Mouse (Mus musculus) CD4-positive, CD25-positive, alpha-beta regulatory T cell, adult 9 weeks (primary cell): Measurements from ENCODE around the gene Sohlh1. TPM values are rescaled to one million over a fixed set of nuclear protein-coding genes. Genes with fewer than 3 reads are reported as not detected.

ENCODE experiments used
- polyA plus RNA-seq: library from polyadenylated mRNA; unstranded; fragments of 100-300 nt; shearing (Covaris generic); gene quantifications from one replicate; pipeline ENCODE4 v1.2.1, GENCODE M21; 2017

Gene Sohlh1
- 0.21 TPM for polyA plus RNA-seq

DNA sequence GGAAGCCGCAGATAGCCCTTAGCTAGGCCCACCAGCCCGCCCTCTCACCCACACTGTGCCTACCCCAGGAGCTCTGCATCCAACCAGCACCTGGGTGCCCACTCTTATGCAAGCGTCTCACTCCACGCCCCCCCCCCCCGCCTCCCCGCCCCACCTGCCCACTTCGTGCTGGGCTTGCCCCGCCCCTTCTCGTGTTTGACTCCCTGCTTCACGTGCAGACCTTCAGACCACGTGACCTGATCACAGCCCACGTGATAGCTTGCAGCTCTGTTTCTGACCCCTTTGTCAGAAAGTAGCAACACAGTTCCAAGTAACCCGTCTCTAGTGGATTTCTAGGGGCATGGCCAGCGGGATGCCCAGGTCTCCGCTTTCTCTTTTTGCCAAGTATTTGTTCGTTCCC lies at the start of gene Sohlh1:
Gene Sohlh1 (minus strand): TSS at position 23 of the 400 bp plus-strand sequence.

GRCm38 (mm10) chr2:25863337-25864131 lies 16.5 kb upstream of the Sohlh1 start, which contains the start of gene Kcnt1:
Kcnt1 (plus strand) TSS chr2:25863734.

DNA sequence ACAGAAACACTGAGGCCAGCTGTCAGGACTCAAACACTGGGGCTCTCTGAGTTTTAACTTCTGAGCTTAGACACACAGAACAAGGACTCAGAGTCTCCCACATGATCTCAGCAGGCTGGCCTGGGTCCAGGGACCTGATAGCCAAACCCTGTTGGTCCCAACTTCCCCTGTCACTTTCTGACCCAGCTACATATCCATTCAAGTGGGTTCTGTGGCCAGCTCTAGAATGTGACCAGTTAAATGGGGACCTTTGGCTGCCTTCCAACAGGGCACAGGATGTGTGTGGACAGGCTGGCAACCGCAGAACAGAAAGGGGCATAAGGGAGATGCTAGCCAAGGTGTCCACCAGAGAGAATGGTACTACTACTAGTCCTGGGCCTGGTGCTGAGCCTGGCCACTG lies 24.2 kb downstream of the Sohlh1 start, which contains the start of gene Lcn9:
Gene Lcn9 (plus strand): TSS at position 348 of the 400 bp plus-strand sequence.

GRCm38 (mm10) chr2:25815748-25816147 lies 31.3 kb downstream of the Sohlh1 start, which contains the start of gene Glt6d1:
Glt6d1 (minus strand) TSS chr2:25815848.

Other genes starting within 250 kb of the Sohlh1 start
- gene Rabl6, start 238.7 kb downstream of the Sohlh1 start, polyA plus RNA-seq: 8.2 TPM
- gene Ccdc183, start 229.6 kb downstream of the Sohlh1 start, polyA plus RNA-seq: not detected
- gene Tmem141, start 225.2 kb downstream of the Sohlh1 start, polyA plus RNA-seq: 2.1 TPM
- 5.9 TPM for gene Fcna, start 219.2 kb downstream of the Sohlh1 start, polyA plus RNA-seq
- not detected for gene Lcn8, start 194.1 kb downstream of the Sohlh1 start, polyA plus RNA-seq
- gene Lcn5, start 189.3 kb downstream of the Sohlh1 start, polyA plus RNA-seq: not detected
- 0.31 TPM for gene Lcn6, start 170.5 kb downstream of the Sohlh1 start, polyA plus RNA-seq
- gene Lcn10, start 164.5 kb downstream of the Sohlh1 start, polyA plus RNA-seq: 0.33 TPM
- 0.88 TPM for gene Obp2a, start 147.2 kb downstream of the Sohlh1 start, polyA plus RNA-seq
- 119 TPM for gene Bmyc, start 140.5 kb downstream of the Sohlh1 start, polyA plus RNA-seq
- not detected for gene Obp2b, start 110.2 kb downstream of the Sohlh1 start, polyA plus RNA-seq
- gene Lcn3, start 81.7 kb downstream of the Sohlh1 start, polyA plus RNA-seq: not detected
- gene Lcn11, start 70.2 kb downstream of the Sohlh1 start, polyA plus RNA-seq: not detected
- gene Gm13539, start 65.0 kb downstream of the Sohlh1 start, polyA plus RNA-seq: not detected
- not detected for gene Glt6d1, start 31.4 kb downstream of the Sohlh1 start, polyA plus RNA-seq
- not detected for gene Lcn9, start 24.1 kb downstream of the Sohlh1 start, polyA plus RNA-seq
- gene Kcnt1, start 16.5 kb upstream of the Sohlh1 start, polyA plus RNA-seq: 0.09 TPM
- gene Camsap1, start 136.0 kb upstream of the Sohlh1 start, polyA plus RNA-seq: 3.4 TPM
- gene Ubac1, start 174.5 kb upstream of the Sohlh1 start, polyA plus RNA-seq: 25.3 TPM